Mouse (Mus musculus) liver, adult 2 months (tissue): ENCODE measurements around the gene Hist1h1t. TPM values are rescaled to one million over a fixed set of nuclear protein-coding genes. Genes with fewer than 3 reads are reported as not detected.
A peak's percentile ranks its signal among the peaks of the same experiment; 100 is the strongest.

Experiments used
- DNase-seq: peaks from one replicate; pipeline ENCODE4 v3.0.0-alpha.2; 2011; ENCODE audit warnings: low read depth, low spot score; ENCODE audit errors: extremely low read depth
- H3K27ac ChIP-seq: fragments of 200-500 bp; replicated peaks from 2 replicates; pipeline ENCODE4 v1.5.1; 2012; ENCODE audit warnings: low read depth, mild to moderate bottlenecking, control low read depth, inconsistent platforms, low read length; ENCODE audit not compliant: insufficient read depth
- H3K27me3 ChIP-seq: fragments of 200-500 bp; 2 replicates; pipeline ENCODE4 v1.6.1; 2012; ENCODE audit warnings: mild to moderate bottlenecking, moderate library complexity, low read length, inconsistent platforms; ENCODE audit not compliant: control insufficient read depth, insufficient read depth
- H3K36me3 ChIP-seq: fragments of 200-500 bp; 2 replicates; pipeline ENCODE4 v1.6.1; 2012; ENCODE audit warnings: low read length, inconsistent platforms; ENCODE audit not compliant: control insufficient read depth, insufficient read depth
- H3K4me1 ChIP-seq: fragments of 200-500 bp; 2 replicates; pipeline ENCODE4 v1.6.1; 2011; ENCODE audit warnings: low read length; ENCODE audit not compliant: control insufficient read depth, insufficient read depth
- H3K4me3 ChIP-seq: fragments of 200-500 bp; 2 replicates; pipeline ENCODE4 v1.5.1; 2011; ENCODE audit warnings: low read depth, mild to moderate bottlenecking, control low read depth, low read length, moderate library complexity; ENCODE audit not compliant: insufficient read depth
- H3K79me2 ChIP-seq: fragments of 200-500 bp; 2 replicates; pipeline ENCODE4 v1.6.1; 2012; ENCODE audit warnings: inconsistent platforms, mild to moderate bottlenecking, low read length, moderate library complexity; ENCODE audit not compliant: control insufficient read depth, insufficient read depth
- H3K9ac ChIP-seq: fragments of 200-500 bp; 2 replicates; pipeline ENCODE4 v1.6.1; 2012; ENCODE audit warnings: low read depth, mild to moderate bottlenecking, control low read depth, inconsistent platforms, low read length
- CTCF ChIP-seq: fragments of 200-500 bp; IDR thresholded peaks from 2 replicates; pipeline ENCODE4 v1.5.1; 2011; ENCODE audit warnings: low read depth, low read length, control low read depth
- POLR2A ChIP-seq: fragments of 200-500 bp; IDR thresholded peaks from 2 replicates; pipeline ENCODE4 v1.6.1; 2011; ENCODE audit warnings: low read length, control low read depth; ENCODE audit not compliant: insufficient read depth; ENCODE audit errors: extremely low read depth
- WGBS: fragments of 180-500 bp; shearing (Covaris S2); methylation state at CpG from one replicate; pipeline ENCODE4 v1.1.7; 2018; 5-methylcytosine and 5-hydroxymethylcytosine counted together
- polyA plus RNA-seq: library from polyadenylated mRNA; depleted of rRNA; stranded (reverse); fragments of >200 nt; gene quantifications from 2 replicates; pipeline ENCODE4 v1.2.3, GENCODE M21; 2012
- total RNA-seq: library from RNA; depleted of rRNA; stranded (reverse); fragments of >200 nt; gene quantifications from 2 replicates; pipeline ENCODE4 v1.2.3, GENCODE M21; 2014

Gene Hist1h1t
- total and polyA plus RNA-seq, 2 experiments: not detected

GRCm38 (mm10) chr13:23697491-23698299 is 2.1 kb downstream of the Hist1h1t start:
- Histone ChIP-seq H3K36me3 (peaks cover 9% of the 10 kb centered on the region), H3K27ac (0 out of 2 replicates have a peak overlapping the region, but pooled peaks have one; percentile 2), H3K79me2 (no peaks in the 10 kb centered on the region), H3K4me3 (peak overlapping the region; percentile 53), H3K27me3 (no peaks in the 10 kb centered on the region), H3K9ac (peak overlapping the region; percentile 29), H3K4me1 (peaks cover 10% of the 10 kb centered on the region)
- DNase-seq: peak; percentile 71
- WGBS: under 1% methylated on average over 24 of the region's 32 CpGs
- TF ChIP-seq POLR2A (no peak), CTCF (peak; percentile 59)

- under 1% methylated on average over 20 of the region's 22 CpGs for WGBS
- H3K4me1 ChIP-seq: peaks cover 10% of the 10 kb centered on the region
- no peaks in the 10 kb centered on the region for H3K27me3 ChIP-seq
These were observed 2.7 kb downstream of the Hist1h1t start, which contains the start of gene Hist1h4c for GRCm38 (mm10) chr13:23698300-23698693. Gene Hist1h4c (minus strand): TSS chr13:23698454.

GRCm38 (mm10) chr13:23698996-23699395 is 3.4 kb downstream of the Hist1h1t start:
- 65% methylated on average over 6 of the region's 6 CpGs for WGBS
- Histone ChIP-seq H3K79me2 (no peaks in the 10 kb centered on the region), H3K4me3 (no peak overlapping the region), H3K27me3 (no peaks in the 10 kb centered on the region), H3K36me3 (peaks cover 5% of the 10 kb centered on the region; the same call in 1 of the 2 replicates), H3K4me1 (peaks cover 7% of the 10 kb centered on the region), H3K27ac (no peak overlapping the region), H3K9ac (no peak overlapping the region)
- no peak for DNase-seq
- TF ChIP-seq CTCF (no peak), POLR2A (no peak)

More at GRCm38 (mm10) chr13:23698300-23698693, 2.7 kb downstream of the Hist1h1t start, which contains the start of gene Hist1h4c:
- peak; percentile 97 for DNase-seq
- TF ChIP-seq CTCF (no peak), POLR2A (peak; percentile 100)
- Histone ChIP-seq H3K9ac (peak within 1 kb of the TSS; percentile 29), H3K79me2 (no peaks in the 10 kb centered on the region), H3K4me3 (peak within 1 kb of the TSS; percentile 53), H3K27ac (0 out of 2 replicates have a peak within 1 kb of the TSS, but pooled peaks have one; percentile 2), H3K36me3 (peaks cover 5% of the 10 kb centered on the region; the same call in 1 of the 2 replicates)

- Histone ChIP-seq H3K9ac (no peak overlapping the region), H3K27ac (no peak overlapping the region), H3K4me3 (no peak overlapping the region), H3K36me3 (peaks cover 10% of the 10 kb centered on the region; the same call in 1 of the 2 replicates), H3K4me1 (peaks cover 7% of the 10 kb centered on the region), H3K79me2 (no peaks in the 10 kb centered on the region), H3K27me3 (no peaks in the 10 kb centered on the region)
- no peak for TF ChIP-seq POLR2A
- no peak for TF ChIP-seq CTCF
- no peak for DNase-seq
- WGBS: 72% methylated on average over 3 of the region's 3 CpGs
These were observed 4.2 kb downstream of the Hist1h1t start for GRCm38 (mm10) chr13:23699767-23700166.

- no peak overlapping the region for H3K9ac ChIP-seq
- peaks cover 16% of the 10 kb centered on the region; the same call in 1 of the 2 replicates for H3K36me3 ChIP-seq
- peaks cover 4% of the 10 kb centered on the region for H3K4me1 ChIP-seq
- no peaks in the 10 kb centered on the region for H3K79me2 ChIP-seq
- H3K4me3 ChIP-seq: no peak overlapping the region
- no peak overlapping the region for H3K27ac ChIP-seq
- 27% methylated on average over 8 of the region's 8 CpGs for WGBS
- H3K27me3 ChIP-seq: no peaks in the 10 kb centered on the region
- DNase-seq: peak; percentile 83
- TF ChIP-seq CTCF (peak; percentile 66), POLR2A (no peak)
These were observed 5.3 kb downstream of the Hist1h1t start for GRCm38 (mm10) chr13:23700786-23701520.
